Mouse (Mus musculus) lung, embryonic 16.5 days (tissue): Measurements from ENCODE around the gene Pim1. TPM values are rescaled to one million over a fixed set of nuclear protein-coding genes. Genes with fewer than 3 reads are reported as not detected.
"Not testable (repeated sequence)": the region's sequence is repeated elsewhere in the genome, so short reads cannot be mapped to it uniquely, and the experiment has no call there.

Experiments
- ATAC-seq: fragments of 200-750 bp; cut with Nextera tagmentation; 2 replicates; pipeline ENCODE4 v1.8.0; 2017; ENCODE audit warnings: low read depth, mild to moderate bottlenecking, moderate library complexity
- H3K27ac ChIP-seq: fragments of 300-500 bp; sonication (generic); 2 replicates; pipeline ENCODE4 v1.5.1; 2014; ENCODE audit warnings: mild to moderate bottlenecking, control low read depth, low read length
- H3K27me3 ChIP-seq: fragments of 300-500 bp; sonication (generic); 2 replicates; pipeline ENCODE4 v1.6.1; 2014; ENCODE audit warnings: low read depth, low read length, mixed read lengths; ENCODE audit not compliant: control insufficient read depth, insufficient read depth
- H3K36me3 ChIP-seq: fragments of 300-500 bp; sonication (generic); 2 replicates; pipeline ENCODE4 v1.6.1; 2014; ENCODE audit warnings: low read length; ENCODE audit not compliant: control insufficient read depth, insufficient read depth
- H3K4me1 ChIP-seq: fragments of 300-500 bp; sonication (generic); replicated peaks from 2 replicates; pipeline ENCODE4 v1.6.1; 2014; ENCODE audit warnings: low read length, mixed read lengths; ENCODE audit not compliant: control insufficient read depth, insufficient read depth
- H3K4me2 ChIP-seq: fragments of 300-500 bp; sonication (generic); 2 replicates; pipeline ENCODE4 v1.6.1; 2014; ENCODE audit warnings: low read depth, low read length, control low read depth
- H3K4me3 ChIP-seq: fragments of 300-500 bp; sonication (generic); 2 replicates; pipeline ENCODE4 v1.5.1; 2014; ENCODE audit warnings: mild to moderate bottlenecking, low read length, control low read depth
- H3K9ac ChIP-seq: fragments of 300-500 bp; sonication (generic); 2 replicates; pipeline ENCODE4 v1.6.1; 2014; ENCODE audit warnings: low read length, control low read depth
- H3K9me3 ChIP-seq: fragments of 300-500 bp; sonication (generic); 2 replicates; pipeline ENCODE4 v1.6.1; 2016; ENCODE audit warnings: low read length; ENCODE audit not compliant: control insufficient read depth
- WGBS: fragments of 180-500 bp; shearing (Covaris S2); extraction: QIAGEN DNeasy Blood & Tissue Kit; methylation state at CpG from one replicate; pipeline ENCODE4 v1.1.7; 2014; 5-methylcytosine and 5-hydroxymethylcytosine counted together
- polyA plus RNA-seq: library from polyadenylated mRNA; unstranded; fragments of >200 nt; fragmentation: Nextera tagmentation; extraction: Ambion mirVana; gene quantifications from 2 replicates; pipeline ENCODE4 v1.2.1, GENCODE M21; 2015

The Pim1 gene
- polyA plus RNA-seq, 1 experiment from 2014 or later = 15.6 TPM

DNA sequence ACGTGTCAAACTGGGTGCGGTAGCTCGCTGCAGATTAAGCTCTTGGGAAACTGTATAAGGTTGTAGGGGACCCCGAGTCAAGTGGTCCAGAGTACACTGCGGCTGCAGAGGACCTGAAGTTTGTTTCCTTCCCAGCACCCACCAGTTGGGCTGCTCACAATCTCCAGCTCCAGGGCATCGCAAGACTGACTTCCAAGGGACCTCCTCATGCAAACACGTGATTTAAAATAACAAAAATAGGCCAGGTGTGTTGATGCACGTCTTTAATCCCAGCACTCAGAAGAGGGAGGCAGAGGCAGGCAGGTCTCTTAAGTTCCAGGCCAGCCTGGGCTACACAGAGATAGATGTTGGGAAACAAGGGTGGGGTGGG lies 38.7 kb upstream of the Pim1 start:
- H3K36me3 ChIP-seq = no peaks in the 10 kb centered on the region
- H3K9me3 ChIP-seq = no peaks in the 10 kb centered on the region
- peaks cover 27% of the 10 kb centered on the region for H3K4me1 ChIP-seq
- WGBS = 34% methylated on average over 8 of the region's 8 CpGs
- H3K27me3 ChIP-seq = no peaks in the 10 kb centered on the region
- H3K4me2 ChIP-seq = peak overlapping the region; percentile 50
- H3K27ac ChIP-seq = peak overlapping the region; percentile 90
- no peak overlapping the region; the same call in 1 of the 2 replicates for H3K4me3 ChIP-seq
- peak overlapping the region; percentile 61 for H3K9ac ChIP-seq
- ATAC-seq = peak; percentile 11; the same call in 1 of the 2 replicates

GRCm38 (mm10) chr17:29454119-29454518 lies 36.4 kb upstream of the Pim1 start:
- WGBS = 81% methylated on average over 2 of the region's 3 CpGs

DNA sequence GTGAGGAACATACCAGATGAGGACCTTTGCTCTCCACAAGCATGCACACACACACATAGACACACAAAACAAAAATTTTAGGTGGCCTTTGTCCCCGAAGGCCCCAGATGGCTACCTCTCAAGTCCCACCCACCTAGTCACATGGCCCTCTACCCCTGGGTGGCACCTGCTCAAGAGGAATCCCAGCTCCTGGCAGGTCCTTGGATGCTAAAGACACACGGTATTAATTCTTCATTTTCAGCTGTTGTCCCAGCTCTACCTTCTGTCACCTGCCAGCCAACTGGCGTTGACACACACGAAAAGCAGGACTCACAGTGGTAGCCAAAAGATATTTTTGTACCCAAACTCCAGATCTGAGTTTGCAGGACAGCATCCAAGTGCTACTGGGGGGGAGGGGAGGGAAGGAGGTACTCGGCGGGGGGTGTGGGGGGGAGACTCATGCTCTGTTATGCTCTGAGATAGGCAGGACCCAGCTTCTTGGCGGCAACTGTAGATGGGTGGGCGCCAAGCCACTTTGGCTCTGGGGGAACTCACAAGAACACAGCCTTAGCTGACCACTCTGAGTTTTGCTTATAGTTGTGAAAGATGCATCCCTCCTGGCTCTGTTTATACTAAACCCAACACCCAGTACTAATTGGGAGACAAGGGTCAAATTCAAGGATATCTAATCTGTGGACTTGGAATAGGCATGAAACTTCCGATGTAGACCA lies 35.0 kb upstream of the Pim1 start:
- H3K27me3 ChIP-seq = no peaks in the 10 kb centered on the region
- no peaks in the 10 kb centered on the region for H3K36me3 ChIP-seq
- 47% methylated on average over 9 of the region's 9 CpGs for WGBS
- H3K9ac ChIP-seq = no peak overlapping the region
- H3K4me3 ChIP-seq = no peak overlapping the region
- no peak overlapping the region for H3K4me2 ChIP-seq
- ATAC-seq = peak; percentile 62
- H3K4me1 ChIP-seq = peaks cover 41% of the 10 kb centered on the region
- H3K9me3 ChIP-seq = no peaks in the 10 kb centered on the region
- H3K27ac ChIP-seq = no peak overlapping the region

More at GRCm38 (mm10) chr17:29454119-29454518, 36.4 kb upstream of the Pim1 start:
- H3K27me3 ChIP-seq, H3K9ac ChIP-seq, H3K27ac ChIP-seq, ATAC-seq, H3K4me3 ChIP-seq, H3K36me3 ChIP-seq, H3K9me3 ChIP-seq, H3K4me2 ChIP-seq: not testable (repeated sequence)
- peaks cover 29% of the 10 kb centered on the region for H3K4me1 ChIP-seq

- no peaks in the 10 kb centered on the region for H3K27me3 ChIP-seq
- 87% methylated on average over 4 of the region's 4 CpGs for WGBS
- H3K4me1 ChIP-seq = peaks cover 32% of the 10 kb centered on the region
- no peak overlapping the region for H3K9ac ChIP-seq
- no peak overlapping the region for H3K4me2 ChIP-seq
- ATAC-seq = no peak
- H3K27ac ChIP-seq = no peak overlapping the region
- H3K9me3 ChIP-seq = no peaks in the 10 kb centered on the region
- no peaks in the 10 kb centered on the region for H3K36me3 ChIP-seq
- H3K4me3 ChIP-seq = no peak overlapping the region
These were observed 34.1 kb upstream of the Pim1 start for GRCm38 (mm10) chr17:29456476-29456875.

GRCm38 (mm10) chr17:29456926-29457325 lies 33.6 kb upstream of the Pim1 start:
- Histone ChIP-seq H3K4me2 (no peak overlapping the region), H3K27me3 (no peaks in the 10 kb centered on the region), H3K4me3 (no peak overlapping the region), H3K4me1 (peaks cover 29% of the 10 kb centered on the region), H3K9ac (no peak overlapping the region), H3K27ac (no peak overlapping the region; the same call in 1 of the 2 replicates), H3K9me3 (no peaks in the 10 kb centered on the region), H3K36me3 (no peaks in the 10 kb centered on the region)
- 70% methylated on average over 2 of the region's 2 CpGs for WGBS
- ATAC-seq = no peak

GRCm38 (mm10) chr17:29457795-29458560 lies 32.6 kb upstream of the Pim1 start:
- no peak for ATAC-seq
- no peak overlapping the region for H3K4me2 ChIP-seq
- H3K9me3 ChIP-seq = no peaks in the 10 kb centered on the region
- no peaks in the 10 kb centered on the region for H3K27me3 ChIP-seq
- H3K4me3 ChIP-seq = no peak overlapping the region
- no peak overlapping the region for H3K9ac ChIP-seq
- peaks cover 29% of the 10 kb centered on the region for H3K4me1 ChIP-seq
- 46% methylated on average over 11 of the region's 11 CpGs for WGBS
- H3K36me3 ChIP-seq = no peaks in the 10 kb centered on the region
- no peak overlapping the region; the same call in 1 of the 2 replicates for H3K27ac ChIP-seq

DNA sequence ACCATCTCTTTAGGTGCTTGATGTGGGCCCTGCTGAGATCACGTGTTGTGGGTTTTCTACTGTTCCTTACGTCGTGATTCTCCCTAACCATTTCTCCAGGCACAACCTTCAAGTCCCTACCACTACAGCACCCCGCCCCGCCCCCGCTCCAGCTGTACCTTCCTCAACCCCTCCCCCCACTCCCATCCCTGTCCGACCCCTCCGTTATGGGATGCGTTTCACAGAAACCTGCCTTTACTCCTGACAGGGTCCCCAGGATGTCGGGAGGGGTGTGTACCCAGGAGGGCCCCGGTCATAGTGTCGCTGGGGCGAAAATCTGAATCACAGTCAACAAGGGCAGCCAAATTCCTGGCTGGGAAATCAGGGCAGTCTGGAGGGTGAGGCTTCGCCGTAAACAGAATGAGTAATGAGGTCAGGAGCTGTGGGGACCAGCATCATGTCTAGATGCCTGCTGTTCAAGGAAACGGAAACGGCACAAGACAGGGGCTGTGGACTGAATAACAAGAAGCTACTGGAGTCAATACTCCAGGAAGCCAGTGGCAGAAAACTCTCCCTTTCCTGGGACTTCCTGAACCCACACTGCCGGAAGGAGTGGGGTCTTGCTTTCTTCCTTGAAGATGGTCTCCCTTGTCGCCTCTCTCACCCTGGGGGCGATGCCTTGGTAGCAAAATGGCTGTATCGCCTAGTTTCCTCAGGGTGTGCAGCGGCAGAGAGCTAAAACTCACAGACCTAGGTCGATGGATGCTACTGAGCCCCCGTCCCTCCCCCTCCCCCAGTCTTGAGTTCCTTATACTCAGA lies 31.0 kb upstream of the Pim1 start:
- Histone ChIP-seq H3K4me3 (peak overlapping the region; percentile 30), H3K9me3 (no peaks in the 10 kb centered on the region), H3K27me3 (no peaks in the 10 kb centered on the region), H3K27ac (peak overlapping the region; percentile 93), H3K4me1 (peaks cover 42% of the 10 kb centered on the region), H3K36me3 (no peaks in the 10 kb centered on the region), H3K9ac (peak overlapping the region; percentile 58), H3K4me2 (peak overlapping the region; percentile 57)
- ATAC-seq = peak; percentile 50
- WGBS = 6% methylated on average over 24 of the region's 24 CpGs

GRCm38 (mm10) chr17:29460119-29460505 lies 30.4 kb upstream of the Pim1 start:
- H3K4me2 ChIP-seq = peak overlapping the region; percentile 57
- peak; percentile 45 for ATAC-seq
- no peaks in the 10 kb centered on the region for H3K9me3 ChIP-seq
- H3K4me3 ChIP-seq = no peak overlapping the region
- 11% methylated on average over 5 of the region's 5 CpGs for WGBS
- peak overlapping the region; percentile 58 for H3K9ac ChIP-seq
- H3K36me3 ChIP-seq = no peaks in the 10 kb centered on the region
- H3K4me1 ChIP-seq = peaks cover 48% of the 10 kb centered on the region
- no peaks in the 10 kb centered on the region for H3K27me3 ChIP-seq
- peak overlapping the region; percentile 93 for H3K27ac ChIP-seq

- WGBS = 7% methylated on average over 13 of the region's 13 CpGs
- H3K4me1 ChIP-seq = peaks cover 50% of the 10 kb centered on the region
These were observed 26.9 kb upstream of the Pim1 start for GRCm38 (mm10) chr17:29463627-29464026.

More at GRCm38 (mm10) chr17:29463627-29464026, 26.9 kb upstream of the Pim1 start:
- no peaks in the 10 kb centered on the region for H3K36me3 ChIP-seq
- peak overlapping the region; percentile 66 for H3K4me2 ChIP-seq
- H3K27me3 ChIP-seq = no peaks in the 10 kb centered on the region
- H3K27ac ChIP-seq = peak overlapping the region; percentile 78
- no peaks in the 10 kb centered on the region for H3K9me3 ChIP-seq
- peak; percentile 21; the same call in 1 of the 2 replicates for ATAC-seq
- peak overlapping the region; percentile 64 for H3K9ac ChIP-seq
- peak overlapping the region; percentile 41 for H3K4me3 ChIP-seq
